ENCODE assay signal across 8 mouse cellular contexts in the genomic region with DNA sequence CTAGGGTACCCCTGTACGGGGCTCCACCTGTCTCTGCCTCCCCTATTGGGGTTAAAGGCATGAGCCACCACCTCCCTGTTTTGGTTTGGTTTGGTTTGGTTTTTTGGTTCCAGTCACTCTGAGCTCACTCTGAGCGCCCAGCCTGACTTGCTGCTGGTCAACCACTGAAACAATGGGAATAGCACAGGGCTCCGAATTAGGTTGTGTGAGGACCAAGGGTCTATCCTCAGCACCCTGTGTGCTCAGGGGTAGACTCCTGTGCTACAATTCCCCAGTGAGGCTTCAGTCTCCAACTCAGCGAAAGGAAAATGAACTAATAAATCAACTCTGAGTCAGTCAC. TPM values are rescaled to one million over a fixed set of nuclear protein-coding genes. Genes with fewer than 3 reads are reported as not detected.
DNase-seq lines count a peak whose midpoint lies in the region; ATAC-seq lines count a peak whose summit lies in the region.

No protein-coding gene starts in this region.

- ATAC-seq in kidney, embryonic 16.5 days (ENCODE audit: low FRiP score, low TSS enrichment): peak; percentile 66
- peak; percentile 30; the same call in 1 of the 2 replicates for ATAC-seq in embryonic facial prominence, embryonic 12.5 days (ENCODE audit: insufficient number of reproducible peaks, insufficient read depth, low FRiP score, low TSS enrichment)
- ATAC-seq in intestine, embryonic 15.5 days: no peak; the same call in none of the 2 replicates
- ATAC-seq in neural tube, embryonic 13.5 days (ENCODE audit: low read depth): peak; percentile 58

- H3K27me3 ChIP-seq in kidney, embryonic 16.5 days (ENCODE audit: insufficient read depth, low read length): no peaks in the 10 kb centered on the region
- no peaks in the 10 kb centered on the region for H3K27me3 ChIP-seq in embryonic facial prominence, embryonic 12.5 days
- H3K27me3 ChIP-seq in intestine, embryonic 15.5 days (replicated peaks): no peaks in the 10 kb centered on the region
- no peaks in the 10 kb centered on the region for H3K27me3 ChIP-seq in neural tube, embryonic 13.5 days

- 0 out of 2 replicates have a peak, but pooled peaks cover 6% of the 10 kb centered on the region for H3K4me1 ChIP-seq in kidney, embryonic 16.5 days (ENCODE audit: insufficient read depth, low read length)
- peaks cover 4% of the 10 kb centered on the region for H3K4me1 ChIP-seq in embryonic facial prominence, embryonic 12.5 days
- peaks cover 4% of the 10 kb centered on the region; the same call in 1 of the 2 replicates for H3K4me1 ChIP-seq in intestine, embryonic 15.5 days (replicated peaks)
- peaks cover 13% of the 10 kb centered on the region for H3K4me1 ChIP-seq in neural tube, embryonic 13.5 days (replicated peaks)

- peak overlapping the region; percentile 77 for H3K27ac ChIP-seq in kidney, embryonic 16.5 days (ENCODE audit: low read length)
- 0 out of 2 replicates have a peak overlapping the region, but pooled peaks have one; percentile 2 for H3K27ac ChIP-seq in embryonic facial prominence, embryonic 12.5 days
- H3K27ac ChIP-seq in intestine, embryonic 15.5 days: peak overlapping the region; percentile 88; the same call in 1 of the 2 replicates
- H3K27ac ChIP-seq in neural tube, embryonic 13.5 days (replicated peaks): peak overlapping the region; percentile 86; the same call in 1 of the 2 replicates

- no peaks in the 10 kb centered on the region for H3K9me3 ChIP-seq in kidney, embryonic 16.5 days (ENCODE audit: low read length)
- no peaks in the 10 kb centered on the region for H3K9me3 ChIP-seq in embryonic facial prominence, embryonic 12.5 days
- H3K9me3 ChIP-seq in intestine, embryonic 15.5 days: no peaks in the 10 kb centered on the region
- H3K9me3 ChIP-seq in neural tube, embryonic 13.5 days: no peaks in the 10 kb centered on the region

- H3K4me2 ChIP-seq in kidney, embryonic 16.5 days (replicated peaks; ENCODE audit: low read depth, low read length): peak overlapping the region; percentile 69
- H3K4me2 ChIP-seq in embryonic facial prominence, embryonic 12.5 days (replicated peaks): peak overlapping the region; percentile 56
- H3K4me2 ChIP-seq in intestine, embryonic 15.5 days (replicated peaks): peak overlapping the region; percentile 63
- peak overlapping the region; percentile 62 for H3K4me2 ChIP-seq in neural tube, embryonic 13.5 days

- no peak for DNase-seq in kidney, postnatal 25 days
- no peak for DNase-seq in cerebellum, adult 18-20 months
- no peak for DNase-seq in natural killer cell, adult 2 months (ENCODE audit: low spot score in 2 of 2)
- DNase-seq in cerebellum, postnatal 25 days: no peak

- 29% methylated on average over 4 of the region's 4 CpGs for WGBS in kidney, embryonic 16.5 days
- 28% methylated on average over 4 of the region's 4 CpGs for WGBS in embryonic facial prominence, embryonic 12.5 days
- WGBS in intestine, embryonic 15.5 days: 36% methylated on average over 4 of the region's 4 CpGs
- 37% methylated on average over 4 of the region's 4 CpGs for WGBS in neural tube, embryonic 13.5 days

- H3K36me3 ChIP-seq in kidney, embryonic 16.5 days (ENCODE audit: insufficient read depth, low read length): peaks cover 18% of the 10 kb centered on the region; the same call in 1 of the 2 replicates
- H3K36me3 ChIP-seq in embryonic facial prominence, embryonic 12.5 days: peaks cover 13% of the 10 kb centered on the region; the same call in 1 of the 2 replicates
- 0 out of 2 replicates have a peak, but pooled peaks cover 4% of the 10 kb centered on the region for H3K36me3 ChIP-seq in intestine, embryonic 15.5 days
- H3K36me3 ChIP-seq in neural tube, embryonic 13.5 days: peaks cover 9% of the 10 kb centered on the region

- H3K4me3 ChIP-seq in kidney, embryonic 16.5 days (ENCODE audit: low read length): peak overlapping the region; percentile 75
- H3K4me3 ChIP-seq in embryonic facial prominence, embryonic 12.5 days: peak overlapping the region; percentile 79
- H3K4me3 ChIP-seq in intestine, embryonic 15.5 days (replicated peaks): peak overlapping the region; percentile 69
- peak overlapping the region; percentile 72 for H3K4me3 ChIP-seq in neural tube, embryonic 13.5 days

- peak overlapping the region; percentile 80 for H3K9ac ChIP-seq in kidney, embryonic 16.5 days (replicated peaks; ENCODE audit: low read length)
- H3K9ac ChIP-seq in embryonic facial prominence, embryonic 12.5 days: peak overlapping the region; percentile 80
- H3K9ac ChIP-seq in intestine, embryonic 15.5 days: peak overlapping the region; percentile 75
- peak overlapping the region; percentile 87 for H3K9ac ChIP-seq in neural tube, embryonic 13.5 days

RNA-seq across cellular contexts. Expression of a gene that starts 0.8 kb away (rescaled TPM):
- polyA plus RNA-seq in kidney, embryonic 16.5 days (2015; fragmentation: Nextera tagmentation; extraction: Ambion mirVana): 11.8 and 16.0 TPM in 2 replicates
- 9.3 and 10.7 TPM in 2 replicates for polyA plus RNA-seq in embryonic facial prominence, embryonic 12.5 days (2016; fragmentation: Nextera tagmentation; extraction: Ambion mirVana)
- polyA plus RNA-seq in intestine, embryonic 15.5 days (2015; fragmentation: Nextera tagmentation; extraction: Ambion mirVana): 13.3 TPM in 2 replicates
- 8.9 and 10.3 TPM in 2 replicates for polyA plus RNA-seq in neural tube, embryonic 13.5 days (2015; fragmentation: Nextera tagmentation; extraction: Ambion mirVana)

RNA-seq across cellular contexts. Expression of a gene that starts 30.4 kb away (rescaled TPM):
- polyA plus RNA-seq in kidney, embryonic 16.5 days (2015; fragmentation: Nextera tagmentation; extraction: Ambion mirVana): 0.21 TPM in 1 of 2 replicates, not detected in the other
- polyA plus RNA-seq in embryonic facial prominence, embryonic 12.5 days (2016; fragmentation: Nextera tagmentation; extraction: Ambion mirVana): 0.41 TPM in 1 of 2 replicates, not detected in the other
- 7.5 and 8.0 TPM in 2 replicates for polyA plus RNA-seq in intestine, embryonic 15.5 days (2015; fragmentation: Nextera tagmentation; extraction: Ambion mirVana)
- not detected in 2 replicates for polyA plus RNA-seq in neural tube, embryonic 13.5 days (2015; fragmentation: Nextera tagmentation; extraction: Ambion mirVana)

RNA-seq across cellular contexts. Expression of a gene that starts 32.4 kb away (rescaled TPM):
- polyA plus RNA-seq in kidney, embryonic 16.5 days (2015; fragmentation: Nextera tagmentation; extraction: Ambion mirVana): 0.06 TPM in 1 of 2 replicates, not detected in the other
- not detected in 2 replicates for polyA plus RNA-seq in embryonic facial prominence, embryonic 12.5 days (2016; fragmentation: Nextera tagmentation; extraction: Ambion mirVana)
- not detected in 2 replicates for polyA plus RNA-seq in intestine, embryonic 15.5 days (2015; fragmentation: Nextera tagmentation; extraction: Ambion mirVana)
- not detected in 2 replicates for polyA plus RNA-seq in neural tube, embryonic 13.5 days (2015; fragmentation: Nextera tagmentation; extraction: Ambion mirVana)

RNA-seq across cellular contexts. Expression of a gene that starts 45.1 kb away (rescaled TPM):
- polyA plus RNA-seq in kidney, embryonic 16.5 days (2015; fragmentation: Nextera tagmentation; extraction: Ambion mirVana): not detected in 2 replicates
- polyA plus RNA-seq in embryonic facial prominence, embryonic 12.5 days (2016; fragmentation: Nextera tagmentation; extraction: Ambion mirVana): not detected in 2 replicates
- polyA plus RNA-seq in intestine, embryonic 15.5 days (2015; fragmentation: Nextera tagmentation; extraction: Ambion mirVana): 1.5 and 1.7 TPM in 2 replicates
- not detected in 2 replicates for polyA plus RNA-seq in neural tube, embryonic 13.5 days (2015; fragmentation: Nextera tagmentation; extraction: Ambion mirVana)

RNA-seq across cellular contexts. Expression of a gene that starts 59.0 kb away (rescaled TPM):
- polyA plus RNA-seq in kidney, embryonic 16.5 days (2015; fragmentation: Nextera tagmentation; extraction: Ambion mirVana): 0.15 TPM in 1 of 2 replicates, not detected in the other
- polyA plus RNA-seq in embryonic facial prominence, embryonic 12.5 days (2016; fragmentation: Nextera tagmentation; extraction: Ambion mirVana): not detected in 2 replicates
- polyA plus RNA-seq in intestine, embryonic 15.5 days (2015; fragmentation: Nextera tagmentation; extraction: Ambion mirVana): not detected in 2 replicates
- polyA plus RNA-seq in neural tube, embryonic 13.5 days (2015; fragmentation: Nextera tagmentation; extraction: Ambion mirVana): 0.36 and 0.48 TPM in 2 replicates

Comparison
In these comparisons a context has a peak if more than half of its experiments do, and no peak if none do; other contexts are left out.
1. H3K27ac ChIP-seq: peak in every context shown above with its lines; median percentile 88 in intestine, embryonic 15.5 days; 86 in neural tube, embryonic 13.5 days; 77 in kidney, embryonic 16.5 days; 2 in embryonic facial prominence, embryonic 12.5 days.